Mouse (Mus musculus) cerebellum, adult 2 months (tissue): Measurements from ENCODE around the gene Cdc7.

Source experiments
- CTCF ChIP-seq: fragments of 200-500 bp; IDR thresholded peaks from 2 replicates; pipeline ENCODE4 v1.5.1; 2011; ENCODE audit warnings: low read depth, mild to moderate bottlenecking, control low read depth, low read length, moderate library complexity, borderline replicate concordance; ENCODE audit not compliant: insufficient read depth
- POLR2A ChIP-seq: fragments of 200-500 bp; IDR thresholded peaks from 2 replicates; pipeline ENCODE4 v1.6.1; 2011; ENCODE audit warnings: low read length, control low read depth, borderline replicate concordance; ENCODE audit not compliant: insufficient read depth

- no peak for TF ChIP-seq POLR2A
- TF ChIP-seq CTCF = no peak
Measured at GRCm38 (mm10) chr5:106959031-106959430, 5.1 kb upstream of the Cdc7 start.
